Mouse (Mus musculus): ENCODE data around the gene Zfp365.

The Zfp365 gene

GRCm38 (mm10) chr10:67912337-67912776 is at the start of gene Zfp365:
Zfp365 (minus strand) TSS chr10:67912662.
- DNase-seq = peak; percentile 60

DNA sequence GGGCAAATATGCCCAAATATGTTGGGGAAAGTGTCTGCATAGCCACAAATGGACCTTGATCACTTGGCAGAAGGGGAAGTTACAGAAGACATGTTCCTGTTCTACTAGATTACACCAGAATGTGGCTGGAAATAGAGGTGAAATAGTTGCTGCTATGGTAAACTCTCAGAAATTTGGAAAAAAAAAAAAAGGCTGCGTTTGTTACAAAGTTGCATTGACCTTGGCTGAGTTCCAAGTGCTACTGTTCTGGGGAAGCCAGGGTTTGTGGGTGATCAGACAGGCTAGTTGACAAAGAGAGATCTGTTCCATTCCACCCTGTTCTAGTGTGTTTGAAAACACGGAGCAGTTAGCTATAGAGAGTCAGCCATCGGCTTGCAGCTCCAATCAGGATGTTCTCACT is 47.5 kb upstream of the Zfp365 start:
- no peak for DNase-seq

DNA sequence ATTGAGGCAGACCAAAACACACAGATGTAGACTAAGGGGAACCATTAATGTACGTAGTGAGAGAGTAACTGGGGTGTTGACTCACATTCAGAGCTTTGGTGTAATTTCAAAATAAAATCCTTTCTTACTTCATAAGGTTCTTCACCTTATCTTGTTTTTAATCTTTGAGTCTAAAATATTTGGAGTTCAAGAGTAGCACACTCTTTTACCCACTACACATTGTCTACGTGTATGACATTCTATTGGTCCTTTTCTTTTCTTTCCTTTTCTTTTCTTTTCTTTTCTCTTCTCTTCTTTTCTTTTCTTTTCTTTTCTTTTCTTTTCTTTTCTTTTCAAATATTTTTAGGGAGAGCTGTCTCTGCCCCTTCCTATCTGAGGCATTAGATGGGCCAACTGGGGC is 43.5 kb upstream of the Zfp365 start:
- no peak for DNase-seq

DNA sequence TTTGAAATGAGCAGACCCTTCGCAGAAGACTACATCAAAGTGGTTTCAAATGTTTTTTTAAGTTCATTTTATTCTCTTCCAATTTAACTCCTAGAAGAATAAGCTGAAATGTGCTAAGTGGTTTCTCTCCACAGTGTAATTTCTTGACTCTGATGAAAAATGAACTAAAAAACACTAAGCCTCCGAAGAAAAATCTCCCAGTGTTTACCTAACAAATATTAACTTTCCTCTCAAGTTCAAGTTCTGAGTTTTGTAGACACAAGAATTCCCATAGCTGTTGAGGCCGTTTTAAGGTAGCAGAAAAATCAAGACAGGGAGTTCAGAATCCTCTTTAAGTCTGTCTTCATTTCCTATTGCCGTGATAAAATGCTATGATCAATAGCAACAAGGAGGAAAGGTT is 39.2 kb upstream of the Zfp365 start:
- no peak for DNase-seq

GRCm38 (mm10) chr10:67950059-67950748 is 37.7 kb upstream of the Zfp365 start:
- no peak for DNase-seq

- no peak for DNase-seq
Measured at GRCm38 (mm10) chr10:67943513-67943912, 31.1 kb upstream of the Zfp365 start.

GRCm38 (mm10) chr10:67939546-67939945 is 27.1 kb upstream of the Zfp365 start:
- no peak for DNase-seq

GRCm38 (mm10) chr10:67937775-67938174 is 25.3 kb upstream of the Zfp365 start:
- DNase-seq = peak; percentile 15

- DNase-seq = peak; percentile 26
Measured at GRCm38 (mm10) chr10:67936944-67937343, 24.5 kb upstream of the Zfp365 start.

GRCm38 (mm10) chr10:67932780-67933179 is 20.3 kb upstream of the Zfp365 start:
- no peak for DNase-seq

DNA sequence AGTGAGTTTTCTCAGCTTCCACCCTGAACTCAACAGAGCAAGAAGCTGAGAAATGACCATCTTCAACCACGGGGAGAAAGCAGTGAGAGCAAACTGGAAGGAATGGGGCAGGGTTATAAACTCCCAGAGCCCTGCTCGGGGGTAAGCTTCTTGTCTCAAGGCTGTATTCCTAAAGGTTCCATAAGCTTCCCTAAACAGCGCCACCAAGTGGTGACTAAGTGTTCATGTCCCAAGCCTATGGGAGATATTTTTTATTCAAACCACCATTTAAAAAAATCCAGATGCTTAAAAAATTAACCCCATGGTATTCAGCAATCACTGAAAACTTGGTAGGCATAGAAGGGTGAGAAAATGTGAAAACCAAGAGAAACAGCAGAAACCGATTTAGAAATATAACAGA is 18.9 kb upstream of the Zfp365 start:
- no peak for DNase-seq

- no peak for DNase-seq
Measured at GRCm38 (mm10) chr10:67928584-67928983, 16.1 kb upstream of the Zfp365 start.

DNA sequence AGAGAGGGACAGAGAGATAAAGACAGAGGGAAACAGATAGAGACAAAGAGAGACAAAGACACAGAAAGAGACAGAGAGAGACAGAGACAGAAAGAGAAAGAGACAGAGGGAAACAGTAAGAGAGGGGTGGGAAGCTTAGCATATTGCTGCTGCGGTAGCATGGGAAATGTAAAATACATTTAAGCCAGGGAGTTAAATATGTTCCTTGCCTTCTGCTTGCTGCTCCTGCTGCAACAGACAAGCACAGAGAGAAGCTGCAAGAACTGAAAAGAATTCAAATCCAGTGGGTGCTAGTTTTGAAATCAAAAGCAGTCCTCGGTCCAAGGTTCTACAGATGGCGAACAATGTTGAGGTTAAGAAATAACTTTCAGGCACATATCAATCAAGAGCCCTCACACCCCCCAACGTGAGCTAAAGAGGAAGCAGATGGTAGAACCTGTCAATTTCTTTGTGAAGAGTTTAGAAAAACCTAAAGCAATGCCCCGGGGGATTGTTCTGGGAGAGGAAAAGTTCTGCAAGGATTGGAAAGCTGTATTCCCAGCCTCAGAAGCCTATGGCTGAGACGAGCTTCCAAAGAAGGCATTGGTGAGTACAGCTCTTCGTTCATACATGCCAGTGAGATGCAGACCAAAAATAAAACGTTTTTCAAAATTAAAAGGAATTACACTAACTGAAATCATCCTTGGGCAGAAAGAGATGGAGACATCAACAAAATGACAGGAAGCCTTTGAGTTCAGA is 15.4 kb upstream of the Zfp365 start:
- no peak for DNase-seq

- no peak for DNase-seq
Measured at GRCm38 (mm10) chr10:67924030-67924429, 11.6 kb upstream of the Zfp365 start.

DNA sequence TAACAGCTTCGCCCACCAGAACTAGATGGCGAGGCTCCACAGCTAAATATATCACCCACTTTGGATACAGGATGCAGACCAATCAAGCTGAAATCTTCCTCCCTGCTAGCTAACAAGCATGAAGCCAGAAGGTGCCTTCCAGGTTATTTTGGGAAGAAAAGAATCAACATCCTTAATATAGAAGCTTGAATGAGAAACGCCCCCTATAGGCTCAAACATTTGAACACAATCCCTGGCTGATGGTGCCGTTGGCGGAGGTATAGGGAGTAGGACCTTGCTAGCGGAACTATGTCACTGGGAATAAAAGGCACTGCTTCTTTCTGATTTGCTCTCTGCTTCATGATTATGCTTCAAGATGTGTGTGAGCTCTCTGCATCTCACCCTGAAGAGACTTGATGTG is 9.3 kb upstream of the Zfp365 start:
- DNase-seq = no peak

- DNase-seq = no peak
Measured at GRCm38 (mm10) chr10:67919706-67920105, 7.2 kb upstream of the Zfp365 start.

GRCm38 (mm10) chr10:67918194-67918899 is 5.9 kb upstream of the Zfp365 start:
- no peak for DNase-seq

GRCm38 (mm10) chr10:67917356-67917755 is 4.9 kb upstream of the Zfp365 start:
- no peak for DNase-seq

GRCm38 (mm10) chr10:67911447-67912336 is 770 bp downstream of the Zfp365 start:
- no peak for DNase-seq

- no peak for DNase-seq
Measured at GRCm38 (mm10) chr10:67907931-67908330, 4.5 kb downstream of the Zfp365 start.

DNA sequence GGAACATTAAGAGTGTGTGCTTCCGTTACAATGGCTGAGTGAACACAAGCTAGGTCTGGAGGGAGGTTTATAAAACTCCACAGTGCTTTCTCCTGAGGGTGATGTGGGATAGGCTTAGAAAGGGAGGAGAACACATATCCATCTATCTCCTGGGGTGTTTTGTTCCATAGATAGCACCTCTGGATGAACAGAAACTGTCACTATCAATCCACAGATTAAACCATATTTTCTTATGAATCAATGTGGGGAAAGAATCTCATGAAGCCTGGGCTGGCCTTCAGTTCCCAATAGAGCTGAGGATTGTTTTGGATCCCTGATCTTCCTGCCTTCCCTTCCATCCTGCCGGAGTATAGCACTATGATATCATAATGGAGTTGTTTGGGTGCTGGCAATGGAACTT is 5.5 kb downstream of the Zfp365 start:
- DNase-seq = no peak

DNA sequence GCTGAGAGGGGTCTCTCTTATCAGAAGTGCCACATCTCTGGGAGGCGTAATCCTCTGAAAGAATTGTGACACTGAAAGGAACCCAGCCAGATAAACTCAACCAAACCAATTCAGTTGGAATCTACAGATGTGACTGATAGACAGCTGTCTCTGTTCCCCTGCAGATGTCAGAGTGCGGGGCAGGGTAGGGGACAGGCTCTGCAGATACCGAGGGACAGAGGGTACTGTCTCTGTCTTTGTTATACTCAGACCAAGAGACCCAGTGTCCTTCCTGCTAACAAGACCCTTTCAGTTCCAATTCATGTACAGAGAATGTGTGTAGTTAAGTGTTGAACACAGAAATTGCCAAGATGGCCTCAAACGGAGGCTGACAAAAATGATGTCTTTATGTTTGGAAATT is 6.4 kb downstream of the Zfp365 start:
- DNase-seq = no peak

DNA sequence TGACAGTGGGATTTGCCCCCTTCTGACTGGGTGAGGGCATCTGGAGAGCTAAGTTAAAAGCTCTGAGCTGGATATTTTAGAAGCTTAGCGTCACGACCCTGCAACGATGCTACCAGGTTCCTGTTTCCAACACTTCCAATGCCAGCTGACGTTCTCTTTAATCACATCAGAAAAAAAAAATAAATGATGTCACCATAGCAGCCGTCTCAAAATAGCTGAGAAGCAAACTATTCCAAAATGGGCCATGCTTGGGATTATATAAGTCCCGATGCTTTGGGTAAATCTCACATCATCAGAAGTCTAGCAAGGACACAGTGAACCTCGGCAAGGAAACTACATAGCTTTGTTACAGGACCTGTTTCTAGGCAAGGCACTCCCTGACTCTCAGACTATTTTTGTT is 9.1 kb downstream of the Zfp365 start:
- DNase-seq = peak; percentile 5

Measured in lung, postnatal 36 days (tissue).